Mouse (Mus musculus) forebrain, embryonic 10.5 days (tissue): ENCODE data around the gene Sh3bp4. TPM values are rescaled to one million over a fixed set of nuclear protein-coding genes. Genes with fewer than 3 reads are reported as not detected.

Experiments
- DNase-seq: peaks from one replicate; pipeline ENCODE4 v3.0.0-alpha.2; 2017; ENCODE audit warnings: low spot score; ENCODE audit errors: extremely low spot score
- H3K27ac ChIP-seq: fragments of 300-500 bp; sonication (generic); 2 replicates; pipeline ENCODE4 v1.5.1; 2016; ENCODE audit warnings: mild to moderate bottlenecking
- H3K27me3 ChIP-seq: fragments of 300-500 bp; sonication (generic); 2 replicates; pipeline ENCODE4 v1.6.1; 2016; ENCODE audit warnings: mild to moderate bottlenecking; ENCODE audit not compliant: poor library complexity, severe bottlenecking
- H3K36me3 ChIP-seq: fragments of 300-500 bp; sonication (generic); replicated peaks from 2 replicates; pipeline ENCODE4 v1.6.1; 2016; ENCODE audit warnings: mild to moderate bottlenecking, moderate library complexity
- H3K4me1 ChIP-seq: fragments of 300-500 bp; sonication (generic); 2 replicates; pipeline ENCODE4 v1.6.1; 2016
- H3K4me3 ChIP-seq: fragments of 300-500 bp; sonication (generic); 2 replicates; pipeline ENCODE4 v1.5.1; 2016; ENCODE audit warnings: mild to moderate bottlenecking, moderate library complexity
- H3K9me3 ChIP-seq: fragments of 300-500 bp; sonication (generic); 2 replicates; pipeline ENCODE4 v1.6.1; 2016; ENCODE audit warnings: mild to moderate bottlenecking, moderate library complexity
- WGBS: fragments of 180-500 bp; shearing (Covaris S2); methylation state at CpG from one replicate; pipeline ENCODE4 v1.1.7; 2016; 5-methylcytosine and 5-hydroxymethylcytosine counted together
- polyA plus RNA-seq: library from polyadenylated mRNA; unstranded; fragments of >200 nt; fragmentation: Nextera tagmentation; extraction: Ambion mirVana; gene quantifications from 2 replicates; pipeline ENCODE4 v1.2.1, GENCODE M21; 2016

Gene Sh3bp4
- polyA plus RNA-seq, 1 experiment from 2014 or later: 28.7 TPM

- 92% methylated on average over 8 of the region's 8 CpGs for WGBS
- Histone ChIP-seq H3K4me3 (no peak overlapping the region), H3K27me3 (no peaks in the 10 kb centered on the region), H3K4me1 (peaks cover 31% of the 10 kb centered on the region), H3K9me3 (no peaks in the 10 kb centered on the region), H3K27ac (no peak overlapping the region), H3K36me3 (peaks cover 16% of the 10 kb centered on the region)
- DNase-seq: no peak
Measured at GRCm38 (mm10) chr1:89121466-89121865, 51.3 kb downstream of the Sh3bp4 start.

DNA sequence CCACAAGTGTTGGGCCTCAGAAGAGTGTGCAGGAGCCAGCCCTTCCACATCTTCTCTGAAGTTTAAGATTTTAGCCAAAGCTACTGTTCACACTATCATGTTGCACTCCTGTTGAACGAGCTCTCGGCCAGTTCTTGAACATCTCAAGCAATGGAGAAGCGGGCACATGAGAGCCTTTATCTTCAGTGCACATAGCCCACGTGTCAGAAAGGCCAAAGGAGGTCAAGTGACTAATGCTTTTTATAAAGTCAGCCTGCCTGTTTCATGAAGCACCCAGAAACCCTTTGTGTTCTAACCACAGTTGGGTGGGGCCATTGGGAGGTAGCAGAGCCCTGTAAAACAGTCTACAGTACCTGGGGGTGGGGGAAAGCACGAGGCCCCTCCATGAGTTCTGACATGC, 52.2 kb downstream of the Sh3bp4 start:
- Histone ChIP-seq H3K4me3 (no peak overlapping the region), H3K36me3 (peaks cover 22% of the 10 kb centered on the region), H3K27me3 (no peaks in the 10 kb centered on the region), H3K9me3 (peaks cover 7% of the 10 kb centered on the region), H3K27ac (no peak overlapping the region), H3K4me1 (peaks cover 22% of the 10 kb centered on the region)
- no peak for DNase-seq
- 91% methylated on average over 5 of the region's 5 CpGs for WGBS

- H3K27me3 ChIP-seq: no peaks in the 10 kb centered on the region
- H3K9me3 ChIP-seq: peaks cover 7% of the 10 kb centered on the region
- H3K4me3 ChIP-seq: no peak overlapping the region
- H3K4me1 ChIP-seq: peaks cover 16% of the 10 kb centered on the region
- DNase-seq: no peak
- 91% methylated on average over 7 of the region's 7 CpGs for WGBS
- peaks cover 22% of the 10 kb centered on the region for H3K36me3 ChIP-seq
- no peak overlapping the region for H3K27ac ChIP-seq
Measured at GRCm38 (mm10) chr1:89124076-89124475, 53.9 kb downstream of the Sh3bp4 start.

DNA sequence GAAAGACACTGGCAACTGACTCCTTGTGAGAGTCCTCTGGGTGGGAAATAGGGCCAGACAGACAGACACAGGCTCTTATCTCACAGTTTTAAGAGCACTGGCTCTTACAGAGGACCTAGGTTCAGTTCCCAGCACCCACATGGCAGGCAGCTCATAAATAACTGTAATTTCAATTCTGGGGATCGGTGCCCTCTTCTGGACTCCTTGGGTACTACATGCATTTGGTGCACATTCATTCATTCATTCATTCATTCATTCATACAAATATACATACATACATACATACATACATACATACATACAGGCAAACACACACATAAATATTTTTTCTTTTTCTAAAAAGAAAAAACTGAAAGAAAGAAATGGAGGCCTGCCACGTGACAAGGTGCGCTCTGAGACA, 56.9 kb downstream of the Sh3bp4 start:
- Histone ChIP-seq H3K27ac (no peak overlapping the region), H3K27me3 (no peaks in the 10 kb centered on the region), H3K36me3 (peaks cover 31% of the 10 kb centered on the region), H3K9me3 (peaks cover 7% of the 10 kb centered on the region), H3K4me3 (no peak overlapping the region), H3K4me1 (peaks cover 15% of the 10 kb centered on the region)
- 96% methylated on average over 3 of the region's 3 CpGs for WGBS
- no peak for DNase-seq

DNA sequence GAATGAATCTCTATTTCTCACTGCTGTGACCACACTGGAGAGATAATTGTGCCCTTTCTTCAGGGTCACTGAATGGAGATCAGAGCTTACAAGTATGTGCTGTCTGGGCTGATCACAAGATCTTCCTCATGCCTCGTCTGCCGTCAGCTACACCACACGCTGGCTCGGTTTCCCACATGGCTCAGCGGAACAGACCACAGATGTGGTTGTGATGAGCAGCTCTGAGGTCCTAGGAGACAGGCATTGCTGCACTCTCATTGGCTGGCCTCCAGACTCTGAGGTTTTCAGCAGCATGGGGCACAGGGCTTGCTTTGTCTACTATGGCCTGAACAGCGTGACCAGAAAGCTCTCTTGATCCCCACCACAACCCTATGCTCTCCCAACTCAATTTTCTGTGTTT, 60.2 kb downstream of the Sh3bp4 start:
- Histone ChIP-seq H3K27me3 (no peaks in the 10 kb centered on the region), H3K4me3 (no peak overlapping the region), H3K27ac (0 out of 2 replicates have a peak overlapping the region, but pooled peaks have one; percentile 40), H3K4me1 (peaks cover 28% of the 10 kb centered on the region), H3K9me3 (peaks cover 7% of the 10 kb centered on the region), H3K36me3 (peaks cover 38% of the 10 kb centered on the region)
- 86% methylated on average over 6 of the region's 6 CpGs for WGBS
- no peak for DNase-seq

DNA sequence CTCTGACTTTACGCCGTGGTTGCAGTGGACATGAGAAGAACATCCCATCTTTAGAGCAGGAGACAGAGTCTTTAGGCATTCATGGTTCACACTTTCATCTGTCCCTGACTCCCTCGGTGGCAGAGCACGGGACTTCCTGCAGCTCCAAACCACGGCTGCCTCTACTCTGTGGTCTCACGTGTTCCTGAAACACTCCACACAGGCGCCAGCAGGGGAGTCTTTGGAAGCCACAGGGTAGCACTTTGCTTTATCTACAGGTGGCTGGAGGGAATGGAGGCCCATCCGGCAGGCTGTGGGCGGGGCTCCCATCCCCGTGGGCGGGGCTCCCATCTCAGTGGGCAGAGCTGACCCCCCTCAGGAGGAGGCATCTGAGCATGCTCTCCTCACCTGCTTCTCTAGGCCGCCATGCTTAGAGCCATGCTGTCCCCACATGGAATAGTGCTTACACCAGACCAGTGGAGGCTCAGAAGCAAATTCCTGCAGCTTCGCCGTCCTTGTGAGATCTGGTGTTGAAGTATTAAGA, 60.9 kb downstream of the Sh3bp4 start:
- H3K9me3 ChIP-seq: peaks cover 7% of the 10 kb centered on the region
- no peak overlapping the region for H3K4me3 ChIP-seq
- H3K36me3 ChIP-seq: peaks cover 40% of the 10 kb centered on the region
- H3K27ac ChIP-seq: 0 out of 2 replicates have a peak overlapping the region, but pooled peaks have one; percentile 40
- no peak for DNase-seq
- WGBS: 83% methylated on average over 14 of the region's 14 CpGs
- H3K4me1 ChIP-seq: peaks cover 30% of the 10 kb centered on the region
- no peaks in the 10 kb centered on the region for H3K27me3 ChIP-seq

GRCm38 (mm10) chr1:89131707-89132106, 61.5 kb downstream of the Sh3bp4 start:
- DNase-seq: no peak
- 89% methylated on average over 8 of the region's 8 CpGs for WGBS
- H3K4me3 ChIP-seq: no peak overlapping the region

DNA sequence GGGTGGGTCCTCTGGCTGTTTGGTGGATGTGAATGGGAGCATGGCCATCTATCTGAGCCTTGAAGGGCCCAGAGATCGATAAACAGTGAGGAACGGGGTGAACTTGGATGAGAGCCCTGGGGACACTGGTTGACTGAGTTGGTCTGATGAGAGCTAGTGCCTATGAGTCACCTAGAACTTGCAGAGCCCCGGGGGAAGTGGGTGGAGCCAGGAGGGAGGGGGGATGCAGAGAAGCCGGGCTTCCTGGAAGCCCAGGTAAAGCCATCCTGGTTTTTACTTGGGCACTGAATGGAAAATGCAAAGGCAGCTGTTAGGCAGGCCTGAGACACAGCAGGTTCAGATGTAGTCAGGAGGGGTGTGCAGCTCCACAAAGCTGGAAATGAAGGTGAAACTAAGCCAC, 63.1 kb downstream of the Sh3bp4 start:
- 84% methylated on average over 4 of the region's 4 CpGs for WGBS
- H3K9me3 ChIP-seq: no peaks in the 10 kb centered on the region
- DNase-seq: no peak
- H3K36me3 ChIP-seq: peaks cover 47% of the 10 kb centered on the region
- 0 out of 2 replicates have a peak overlapping the region, but pooled peaks have one; percentile 21 for H3K27ac ChIP-seq
- H3K27me3 ChIP-seq: no peaks in the 10 kb centered on the region
- peaks cover 47% of the 10 kb centered on the region for H3K4me1 ChIP-seq
- no peak overlapping the region for H3K4me3 ChIP-seq

More at GRCm38 (mm10) chr1:89131707-89132106, 61.5 kb downstream of the Sh3bp4 start:
- Histone ChIP-seq H3K27ac (0 out of 2 replicates have a peak overlapping the region, but pooled peaks have one; percentile 40), H3K4me1 (peaks cover 35% of the 10 kb centered on the region), H3K9me3 (peaks cover 6% of the 10 kb centered on the region), H3K27me3 (no peaks in the 10 kb centered on the region), H3K36me3 (peaks cover 40% of the 10 kb centered on the region)

GRCm38 (mm10) chr1:89133717-89134116, 63.5 kb downstream of the Sh3bp4 start:
- no peak overlapping the region for H3K4me3 ChIP-seq
- no peak for DNase-seq
- no peaks in the 10 kb centered on the region for H3K27me3 ChIP-seq
- H3K36me3 ChIP-seq: peaks cover 52% of the 10 kb centered on the region
- no peaks in the 10 kb centered on the region for H3K9me3 ChIP-seq
- WGBS: 91% methylated on average over 4 of the region's 4 CpGs
- H3K27ac ChIP-seq: no peak overlapping the region
- peaks cover 47% of the 10 kb centered on the region for H3K4me1 ChIP-seq

- no peak for DNase-seq
- 90% methylated on average over 13 of the region's 13 CpGs for WGBS
Measured at GRCm38 (mm10) chr1:89136089-89136811, 66.0 kb downstream of the Sh3bp4 start.

GRCm38 (mm10) chr1:89137086-89137816, 67.0 kb downstream of the Sh3bp4 start:
- Histone ChIP-seq H3K4me3 (no peak overlapping the region), H3K27me3 (no peaks in the 10 kb centered on the region), H3K4me1 (peaks cover 32% of the 10 kb centered on the region), H3K27ac (peak overlapping the region; percentile 40; the same call in 1 of the 2 replicates), H3K9me3 (peaks cover 7% of the 10 kb centered on the region; the same call in 1 of the 2 replicates), H3K36me3 (peaks cover 68% of the 10 kb centered on the region)
- WGBS: 87% methylated on average over 13 of the region's 13 CpGs
- DNase-seq: no peak

More at GRCm38 (mm10) chr1:89136089-89136811, 66.0 kb downstream of the Sh3bp4 start:
- peaks cover 7% of the 10 kb centered on the region; the same call in 1 of the 2 replicates for H3K9me3 ChIP-seq
- no peak overlapping the region for H3K4me3 ChIP-seq
- H3K36me3 ChIP-seq: peaks cover 59% of the 10 kb centered on the region
- H3K4me1 ChIP-seq: peaks cover 36% of the 10 kb centered on the region
- 0 out of 2 replicates have a peak overlapping the region, but pooled peaks have one; percentile 1 for H3K27ac ChIP-seq
- no peaks in the 10 kb centered on the region for H3K27me3 ChIP-seq

DNA sequence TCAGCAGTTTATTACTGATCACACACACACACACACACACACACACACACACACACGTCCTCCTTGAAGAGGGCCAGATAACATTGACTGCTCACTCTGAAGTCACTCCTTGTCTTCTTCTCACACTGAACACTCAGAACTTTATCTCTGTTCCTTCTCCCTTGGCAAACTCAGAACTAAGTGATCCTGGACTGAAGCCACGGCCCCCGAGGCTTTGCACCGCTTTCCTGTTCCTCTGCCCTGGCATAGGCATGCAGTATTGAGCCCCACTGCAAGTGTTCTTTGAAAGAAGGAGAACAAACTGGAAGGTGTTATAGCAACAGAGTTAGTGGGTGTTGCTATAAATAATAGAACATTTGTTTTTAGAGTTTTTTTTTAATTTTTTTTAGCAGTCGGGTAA, 68.1 kb downstream of the Sh3bp4 start:
- H3K27ac ChIP-seq: no peak overlapping the region
- DNase-seq: no peak
- peaks cover 25% of the 10 kb centered on the region for H3K4me1 ChIP-seq
- H3K36me3 ChIP-seq: peaks cover 77% of the 10 kb centered on the region
- no peak overlapping the region for H3K4me3 ChIP-seq
- no peaks in the 10 kb centered on the region for H3K27me3 ChIP-seq
- WGBS: 91% methylated on average over 5 of the region's 5 CpGs
- H3K9me3 ChIP-seq: peaks cover 7% of the 10 kb centered on the region; the same call in 1 of the 2 replicates
